Mouse (Mus musculus): Measurements from ENCODE around the gene Foxl1. TPM values are rescaled to one million over a fixed set of nuclear protein-coding genes. Genes with fewer than 3 reads are reported as not detected.

Foxl1 gene
- 0.20 and 0.37 TPM in 2 replicates for polyA plus RNA-seq (2012; rRNA removed)

- TF ChIP-seq CTCF (IDR thresholded peaks at IDR 0.05; ENCODE audit: borderline replicate concordance, extremely low read depth, insufficient read depth, insufficient read length) (no peak), POLR2A (IDR thresholded peaks at IDR 0.05; ENCODE audit: borderline replicate concordance, extremely low read depth, insufficient read depth, insufficient read length, poor library complexity, severe bottlenecking) (no peak)
- no peak for DNase-seq (ENCODE audit: low read depth)
Measured at GRCm38 (mm10) chr8:121127756-121128375, at the start of gene Foxl1. Gene Foxl1 (plus strand): TSS chr8:121127940.

GRCm38 (mm10) chr8:121078721-121079120 is 49.0 kb upstream of the Foxl1 start:
- no peak for DNase-seq (ENCODE audit: low read depth)
- TF ChIP-seq CTCF (IDR thresholded peaks at IDR 0.05; ENCODE audit: borderline replicate concordance, extremely low read depth, insufficient read depth, insufficient read length) (no peak), POLR2A (IDR thresholded peaks at IDR 0.05; ENCODE audit: borderline replicate concordance, extremely low read depth, insufficient read depth, insufficient read length, poor library complexity, severe bottlenecking) (no peak)

- TF ChIP-seq CTCF (IDR thresholded peaks at IDR 0.05; ENCODE audit: borderline replicate concordance, extremely low read depth, insufficient read depth, insufficient read length) = no peak
- TF ChIP-seq POLR2A (IDR thresholded peaks at IDR 0.05; ENCODE audit: borderline replicate concordance, extremely low read depth, insufficient read depth, insufficient read length, poor library complexity, severe bottlenecking) = no peak
- no peak for DNase-seq (ENCODE audit: low read depth)
Measured at GRCm38 (mm10) chr8:121079201-121079600, 48.5 kb upstream of the Foxl1 start.

GRCm38 (mm10) chr8:121079944-121080343 is 47.8 kb upstream of the Foxl1 start:
- TF ChIP-seq CTCF (IDR thresholded peaks at IDR 0.05; ENCODE audit: borderline replicate concordance, extremely low read depth, insufficient read depth, insufficient read length) (no peak), POLR2A (IDR thresholded peaks at IDR 0.05; ENCODE audit: borderline replicate concordance, extremely low read depth, insufficient read depth, insufficient read length, poor library complexity, severe bottlenecking) (no peak)
- DNase-seq (ENCODE audit: low read depth) = no peak

DNA sequence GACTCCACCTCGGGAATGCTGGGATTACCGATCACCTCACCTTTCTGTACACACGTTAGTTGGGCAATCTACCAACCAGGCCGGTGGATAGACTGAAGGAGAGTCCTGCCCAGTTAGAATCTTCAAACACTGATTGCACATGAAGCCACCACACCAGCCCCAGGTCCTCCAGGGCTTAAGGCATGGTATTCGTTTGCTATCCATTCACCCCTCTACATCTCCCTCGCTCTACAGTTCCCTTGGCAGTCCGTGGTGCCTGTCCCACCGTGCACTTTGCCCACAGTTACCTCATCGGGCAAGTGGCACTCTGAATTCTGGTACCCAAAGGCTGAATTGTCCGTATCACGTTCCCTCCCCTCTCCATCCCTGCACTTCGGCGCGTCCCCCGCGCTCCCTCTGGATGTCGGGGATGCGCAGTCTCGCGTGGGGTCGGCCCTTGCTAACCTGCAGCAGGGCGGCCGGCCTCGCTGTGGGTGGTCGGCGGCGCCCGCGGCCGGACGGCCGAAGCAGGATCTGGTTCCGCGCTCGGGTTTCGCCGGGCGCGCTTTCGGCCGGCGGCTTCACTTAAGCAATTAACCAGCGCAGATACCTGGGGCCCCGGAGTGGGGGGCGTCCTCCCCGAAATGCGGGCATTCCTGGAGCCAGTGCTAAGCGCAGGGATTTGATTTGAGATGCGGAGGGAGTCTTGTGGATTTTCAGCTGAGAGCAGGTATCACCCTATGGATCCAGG is 47.2 kb upstream of the Foxl1 start:
- no peak for DNase-seq (ENCODE audit: low read depth)
- TF ChIP-seq CTCF (IDR thresholded peaks at IDR 0.05; ENCODE audit: borderline replicate concordance, extremely low read depth, insufficient read depth, insufficient read length) (no peak), POLR2A (IDR thresholded peaks at IDR 0.05; ENCODE audit: borderline replicate concordance, extremely low read depth, insufficient read depth, insufficient read length, poor library complexity, severe bottlenecking) (no peak)

GRCm38 (mm10) chr8:121081398-121081797 is 46.3 kb upstream of the Foxl1 start:
- TF ChIP-seq CTCF (IDR thresholded peaks at IDR 0.05; ENCODE audit: borderline replicate concordance, extremely low read depth, insufficient read depth, insufficient read length) (no peak), POLR2A (IDR thresholded peaks at IDR 0.05; ENCODE audit: borderline replicate concordance, extremely low read depth, insufficient read depth, insufficient read length, poor library complexity, severe bottlenecking) (no peak)
- no peak for DNase-seq (ENCODE audit: low read depth)

- no peak for TF ChIP-seq POLR2A (IDR thresholded peaks at IDR 0.05; ENCODE audit: borderline replicate concordance, extremely low read depth, insufficient read depth, insufficient read length, poor library complexity, severe bottlenecking)
- no peak for TF ChIP-seq CTCF (IDR thresholded peaks at IDR 0.05; ENCODE audit: borderline replicate concordance, extremely low read depth, insufficient read depth, insufficient read length)
- DNase-seq (ENCODE audit: low read depth) = no peak
Measured at GRCm38 (mm10) chr8:121082218-121083092, 45.3 kb upstream of the Foxl1 start.

- TF ChIP-seq POLR2A (IDR thresholded peaks at IDR 0.05; ENCODE audit: borderline replicate concordance, extremely low read depth, insufficient read depth, insufficient read length, poor library complexity, severe bottlenecking) = no peak
- no peak for TF ChIP-seq CTCF (IDR thresholded peaks at IDR 0.05; ENCODE audit: borderline replicate concordance, extremely low read depth, insufficient read depth, insufficient read length)
- peak; percentile 53 for DNase-seq (ENCODE audit: low read depth)
Measured at GRCm38 (mm10) chr8:121083093-121083935, 44.4 kb upstream of the Foxl1 start.

DNA sequence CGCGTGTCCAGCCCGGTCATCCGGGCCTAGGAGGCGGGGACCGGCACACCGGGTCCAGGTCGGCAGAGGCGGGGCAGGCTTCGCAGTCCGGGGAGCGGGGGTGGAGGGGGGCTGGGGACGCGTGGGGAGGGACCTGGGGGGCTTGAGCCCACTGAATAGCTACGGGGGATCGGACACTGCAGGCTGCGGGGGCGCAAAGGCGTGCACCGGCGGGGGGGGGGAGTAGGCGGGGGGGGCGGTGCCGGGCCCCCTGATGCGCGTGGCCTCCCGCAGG is 43.9 kb upstream of the Foxl1 start:
- no peak for DNase-seq (ENCODE audit: low read depth)
- TF ChIP-seq POLR2A (IDR thresholded peaks at IDR 0.05; ENCODE audit: borderline replicate concordance, extremely low read depth, insufficient read depth, insufficient read length, poor library complexity, severe bottlenecking) (no peak), CTCF (IDR thresholded peaks at IDR 0.05; ENCODE audit: borderline replicate concordance, extremely low read depth, insufficient read depth, insufficient read length) (no peak)

GRCm38 (mm10) chr8:121084210-121084951 is 43.4 kb upstream of the Foxl1 start, which contains the start of gene Foxf1:
Gene Foxf1 (plus strand): TSS chr8:121084386.
- TF ChIP-seq CTCF (IDR thresholded peaks at IDR 0.05; ENCODE audit: borderline replicate concordance, extremely low read depth, insufficient read depth, insufficient read length) (no peak), POLR2A (IDR thresholded peaks at IDR 0.05; ENCODE audit: borderline replicate concordance, extremely low read depth, insufficient read depth, insufficient read length, poor library complexity, severe bottlenecking) (no peak)
- no peak for DNase-seq (ENCODE audit: low read depth)

All from brain, embryonic 14.5 days (tissue).